Comparison of ENCODE assay signal across 11 mouse cellular contexts in the genomic region with DNA sequence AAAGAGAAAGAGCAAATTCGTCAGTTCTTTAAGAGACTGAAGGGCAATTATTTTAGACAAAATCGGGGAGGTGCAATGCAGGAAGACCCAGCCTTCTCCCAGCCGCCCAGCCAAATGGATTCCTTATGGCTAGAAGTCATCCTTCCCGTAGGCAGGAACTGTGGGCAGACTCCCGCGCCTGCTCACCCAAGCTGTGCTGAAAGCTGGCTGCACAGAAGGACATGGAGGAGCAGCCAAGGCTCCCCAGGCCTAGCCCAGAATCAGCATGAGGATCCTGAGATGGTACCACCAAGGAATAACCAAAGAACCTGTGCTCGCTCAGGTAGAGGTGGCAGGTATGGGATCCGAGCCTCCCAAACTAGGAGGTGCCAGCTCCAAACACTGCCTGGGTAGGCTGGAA. TPM values are rescaled to one million over a fixed set of nuclear protein-coding genes. Genes with fewer than 3 reads are reported as not detected.
DNase-seq lines count a peak whose midpoint lies in the region; ATAC-seq lines count a peak whose summit lies in the region.
"Had no signal": no experiment of that assay in that cellular context is flagged by ENCODE, and none has a peak within 500 bp of the region (broad histone marks: within the 10 kb centered on the region; RNA-seq: fewer than 3 reads in every experiment).

No protein-coding gene starts in this region.

- H3K27ac ChIP-seq in embryonic facial prominence, embryonic 12.5 days = no peak overlapping the region
- no peak overlapping the region for H3K27ac ChIP-seq in embryonic facial prominence, embryonic 10.5 days (replicated peaks)
- H3K27ac ChIP-seq in lung, embryonic 16.5 days (ENCODE audit: low read length) = no peak overlapping the region
- H3K27ac ChIP-seq in intestine, embryonic 15.5 days = no peak overlapping the region
- H3K27ac ChIP-seq: embryonic facial prominence, embryonic 15.5 days; limb, embryonic 10.5 days had no signal

- H3K27me3 ChIP-seq in embryonic facial prominence, embryonic 12.5 days = peaks cover 62% of the 10 kb centered on the region
- peaks cover 77% of the 10 kb centered on the region for H3K27me3 ChIP-seq in embryonic facial prominence, embryonic 10.5 days (replicated peaks; ENCODE audit: low read depth, poor library complexity, severe bottlenecking)
- peaks cover 36% of the 10 kb centered on the region for H3K27me3 ChIP-seq in lung, embryonic 16.5 days (ENCODE audit: control insufficient read depth, insufficient read depth, low read depth, low read length)
- peaks cover 17% of the 10 kb centered on the region for H3K27me3 ChIP-seq in intestine, embryonic 15.5 days (replicated peaks)

- H3K4me1 ChIP-seq in embryonic facial prominence, embryonic 12.5 days = no peaks in the 10 kb centered on the region; the same call in 1 of the 2 replicates
- peaks cover 12% of the 10 kb centered on the region for H3K4me1 ChIP-seq in embryonic facial prominence, embryonic 10.5 days
- H3K4me1 ChIP-seq in lung, embryonic 16.5 days (replicated peaks; ENCODE audit: control insufficient read depth, insufficient read depth, low read length) = no peaks in the 10 kb centered on the region; the same call in 1 of the 2 replicates
- peaks cover 8% of the 10 kb centered on the region; the same call in 1 of the 2 replicates for H3K4me1 ChIP-seq in intestine, embryonic 15.5 days (replicated peaks)

- 0 out of 2 replicates have a peak overlapping the region, but pooled peaks have one; percentile 3 for H3K4me2 ChIP-seq in embryonic facial prominence, embryonic 12.5 days (replicated peaks)
- H3K4me2 ChIP-seq in lung, embryonic 16.5 days (ENCODE audit: low read depth, low read length) = peak overlapping the region; percentile 93; the same call in 1 of the 2 replicates
- peak overlapping the region; percentile 96 for H3K4me2 ChIP-seq in intestine, embryonic 15.5 days (replicated peaks)
- H3K4me2 ChIP-seq: heart, embryonic 11.5 days had no signal

- H3K9me3 ChIP-seq in embryonic facial prominence, embryonic 12.5 days = no peaks in the 10 kb centered on the region
- no peaks in the 10 kb centered on the region for H3K9me3 ChIP-seq in embryonic facial prominence, embryonic 10.5 days
- no peaks in the 10 kb centered on the region for H3K9me3 ChIP-seq in lung, embryonic 16.5 days (ENCODE audit: control insufficient read depth, low read length)
- H3K9me3 ChIP-seq in intestine, embryonic 15.5 days = no peaks in the 10 kb centered on the region
- H3K9me3 ChIP-seq: embryonic facial prominence, embryonic 15.5 days; limb, embryonic 10.5 days had no signal

- no peaks in the 10 kb centered on the region for H3K36me3 ChIP-seq in embryonic facial prominence, embryonic 12.5 days
- H3K36me3 ChIP-seq in embryonic facial prominence, embryonic 10.5 days (replicated peaks) = no peaks in the 10 kb centered on the region
- H3K36me3 ChIP-seq in lung, embryonic 16.5 days (ENCODE audit: control insufficient read depth, insufficient read depth, low read length) = no peaks in the 10 kb centered on the region
- no peaks in the 10 kb centered on the region for H3K36me3 ChIP-seq in intestine, embryonic 15.5 days
- H3K36me3 ChIP-seq: embryonic facial prominence, embryonic 15.5 days; limb, embryonic 10.5 days had no signal

- 47% methylated on average over 8 of the region's 8 CpGs for WGBS in embryonic facial prominence, embryonic 12.5 days
- 61% methylated on average over 8 of the region's 8 CpGs for WGBS in embryonic facial prominence, embryonic 10.5 days
- 60% methylated on average over 8 of the region's 8 CpGs for WGBS in lung, embryonic 16.5 days
- WGBS in intestine, embryonic 15.5 days = 67% methylated on average over 8 of the region's 8 CpGs

- no peak overlapping the region for H3K9ac ChIP-seq in embryonic facial prominence, embryonic 12.5 days
- no peak overlapping the region for H3K9ac ChIP-seq in lung, embryonic 16.5 days (ENCODE audit: low read length)
- H3K9ac ChIP-seq in intestine, embryonic 15.5 days = no peak overlapping the region
- H3K9ac ChIP-seq: embryonic facial prominence, embryonic 15.5 days had no signal

- no peak overlapping the region for H3K4me3 ChIP-seq in embryonic facial prominence, embryonic 12.5 days
- H3K4me3 ChIP-seq in embryonic facial prominence, embryonic 10.5 days = no peak overlapping the region
- no peak overlapping the region for H3K4me3 ChIP-seq in lung, embryonic 16.5 days (ENCODE audit: low read length)
- H3K4me3 ChIP-seq in intestine, embryonic 15.5 days (replicated peaks) = peak overlapping the region; percentile 61
- H3K4me3 ChIP-seq: limb, embryonic 10.5 days had no signal

- DNase-seq in embryonic facial prominence, embryonic 10.5 days (ENCODE audit: low spot score) = no peak
- DNase-seq in lung, postnatal 4 days = no peak
- DNase-seq in right cerebral cortex, adult 18-20 months = peak; percentile 79
- no peak for DNase-seq in gastrocnemius, postnatal 4 days (ENCODE audit: low spot score in 2 of 2)

- ATAC-seq in embryonic facial prominence, embryonic 12.5 days (ENCODE audit: insufficient number of reproducible peaks, insufficient read depth, low FRiP score, low TSS enrichment) = no peak
- no peak for ATAC-seq in lung, embryonic 16.5 days (ENCODE audit: low read depth)
- no peak for ATAC-seq in intestine, embryonic 15.5 days
- ATAC-seq in activated CD4-positive, CD25-positive, alpha-beta regulatory T cell, adult 4 months = no peak

RNA-seq across cellular contexts. Expression of gene Faah, which starts 1.7 kb away (rescaled TPM):
- 2.8 and 3.3 TPM in 2 replicates for polyA plus RNA-seq in embryonic facial prominence, embryonic 12.5 days (2016; fragmentation: Nextera tagmentation; extraction: Ambion mirVana)
- polyA plus RNA-seq in embryonic facial prominence, embryonic 10.5 days (2016; fragmentation: Nextera tagmentation; extraction: Ambion mirVana) = 2.3 and 2.4 TPM in 2 replicates
- 11.0 and 12.1 TPM in 2 replicates for polyA plus RNA-seq in lung, embryonic 16.5 days (2015; fragmentation: Nextera tagmentation; extraction: Ambion mirVana)
- polyA plus RNA-seq in intestine, embryonic 15.5 days (2015; fragmentation: Nextera tagmentation; extraction: Ambion mirVana) = 48.2 and 57.6 TPM in 2 replicates
- total RNA-seq in gastrocnemius, postnatal 4 days (2021) = under 1 TPM; 0.15 to 0.57 TPM
- 10 to 100 TPM; 35.9 to 43.4 TPM for polyA plus RNA-seq in activated CD4-positive, CD25-positive, alpha-beta regulatory T cell, adult 4 months (2017; shearing (Covaris generic))

RNA-seq across cellular contexts. Expression of gene Nsun4, which starts 37.7 kb away (rescaled TPM):
- 19.9 and 20.6 TPM in 2 replicates for polyA plus RNA-seq in embryonic facial prominence, embryonic 12.5 days (2016; fragmentation: Nextera tagmentation; extraction: Ambion mirVana)
- polyA plus RNA-seq in embryonic facial prominence, embryonic 10.5 days (2016; fragmentation: Nextera tagmentation; extraction: Ambion mirVana) = 18.2 and 18.7 TPM in 2 replicates
- 25.9 and 28.2 TPM in 2 replicates for polyA plus RNA-seq in lung, embryonic 16.5 days (2015; fragmentation: Nextera tagmentation; extraction: Ambion mirVana)
- polyA plus RNA-seq in intestine, embryonic 15.5 days (2015; fragmentation: Nextera tagmentation; extraction: Ambion mirVana) = 30.1 and 31.0 TPM in 2 replicates
- total RNA-seq in gastrocnemius, postnatal 4 days (2021) = 10 to 100 TPM; 15.0 TPM
- polyA plus RNA-seq in activated CD4-positive, CD25-positive, alpha-beta regulatory T cell, adult 4 months (2017; shearing (Covaris generic)) = 10 to 100 TPM; 21.7 to 26.9 TPM

RNA-seq across cellular contexts. Expression of gene Uqcrh, which starts 58.9 kb away (rescaled TPM):
- polyA plus RNA-seq in embryonic facial prominence, embryonic 12.5 days (2016; fragmentation: Nextera tagmentation; extraction: Ambion mirVana) = 407 and 442 TPM in 2 replicates
- polyA plus RNA-seq in embryonic facial prominence, embryonic 10.5 days (2016; fragmentation: Nextera tagmentation; extraction: Ambion mirVana) = 449 and 463 TPM in 2 replicates
- 487 and 499 TPM in 2 replicates for polyA plus RNA-seq in lung, embryonic 16.5 days (2015; fragmentation: Nextera tagmentation; extraction: Ambion mirVana)
- polyA plus RNA-seq in intestine, embryonic 15.5 days (2015; fragmentation: Nextera tagmentation; extraction: Ambion mirVana) = 636 and 732 TPM in 2 replicates
- total RNA-seq in gastrocnemius, postnatal 4 days (2021) = 100 to 1,000 TPM; 735 to 767 TPM
- polyA plus RNA-seq in activated CD4-positive, CD25-positive, alpha-beta regulatory T cell, adult 4 months (2017; shearing (Covaris generic)) = 1,000 to 10,000 TPM in 1 of 2 experiments, 100 to 1,000 TPM in 1; 979 to 1,004 TPM

RNA-seq across cellular contexts. Expression of gene Lrrc41, which starts 59.1 kb away (rescaled TPM):
- polyA plus RNA-seq in embryonic facial prominence, embryonic 12.5 days (2016; fragmentation: Nextera tagmentation; extraction: Ambion mirVana) = 80.8 and 83.3 TPM in 2 replicates
- 76.2 and 76.9 TPM in 2 replicates for polyA plus RNA-seq in embryonic facial prominence, embryonic 10.5 days (2016; fragmentation: Nextera tagmentation; extraction: Ambion mirVana)
- 68.9 and 70.9 TPM in 2 replicates for polyA plus RNA-seq in lung, embryonic 16.5 days (2015; fragmentation: Nextera tagmentation; extraction: Ambion mirVana)
- polyA plus RNA-seq in intestine, embryonic 15.5 days (2015; fragmentation: Nextera tagmentation; extraction: Ambion mirVana) = 70.9 and 71.6 TPM in 2 replicates
- 10 to 100 TPM; 44.2 to 44.8 TPM for total RNA-seq in gastrocnemius, postnatal 4 days (2021)
- 10 to 100 TPM; 17.5 to 17.9 TPM for polyA plus RNA-seq in activated CD4-positive, CD25-positive, alpha-beta regulatory T cell, adult 4 months (2017; shearing (Covaris generic))

Comparison
In these comparisons a context has a peak if more than half of its experiments do, and no peak if none do; other contexts are left out.
1. H3K4me2 ChIP-seq: peak in every context shown above with its lines; median percentile 96 in intestine, embryonic 15.5 days; 93 in lung, embryonic 16.5 days; 3 in embryonic facial prominence, embryonic 12.5 days.